Mouse (Mus musculus) left cerebral cortex, postnatal 25 days (tissue): Measurements from ENCODE around the gene Strn. TPM values are rescaled to one million over a fixed set of nuclear protein-coding genes. Genes with fewer than 3 reads are reported as not detected.

Source experiments
- DNase-seq, 2 experiments: peaks; one replicate each; pipeline ENCODE4 v3.0.0; 2022; ENCODE audit warnings: low spot score in 2 of 2, mixed read lengths in 1 of 2
- intact Hi-C: fragments of 180-260 bp; cut with DNase I; formaldehyde crosslinking; loops from one replicate; pipeline ENCODE4 v1.15.1; 2025
- total RNA-seq, 2 experiments: library from RNA; stranded (reverse); gene quantifications; 2 replicates each; pipeline ENCODE4 v1.2.3; 2021

Gene Strn
- total RNA-seq, result 10 to 100 TPM; 62.9 to 87.9 TPM

- no peak for DNase-seq
- intact Hi-C loops, result loop anchor here (2.0 to 5.0 kb wide), 2 partner anchors 60 to 135 kb away; no protein-coding TSS in a partner anchor
These were observed at the start of gene Strn for GRCm38 (mm10) chr17:78737096-78737495. TSS of gene Strn (minus strand) at chr17:78737196.

GRCm38 (mm10) chr17:78778765-78779164 lies 41.8 kb upstream of the Strn start:
- no peak for DNase-seq
- intact Hi-C loops, result no loop called here

GRCm38 (mm10) chr17:78772317-78772716 lies 35.3 kb upstream of the Strn start:
- no peak for DNase-seq

GRCm38 (mm10) chr17:78770932-78771331 lies 33.9 kb upstream of the Strn start:
- intact Hi-C loops, result no loop called here
- DNase-seq, result no peak

More at GRCm38 (mm10) chr17:78772317-78772716, 35.3 kb upstream of the Strn start:
- intact Hi-C loops, result no loop called here

GRCm38 (mm10) chr17:78769341-78769740 lies 32.3 kb upstream of the Strn start:
- no peak for DNase-seq
- intact Hi-C loops, result no loop called here

- intact Hi-C loops, result no loop called here
- no peak for DNase-seq
These were observed 31.9 kb upstream of the Strn start for GRCm38 (mm10) chr17:78768937-78769336.

- intact Hi-C loops, result no loop called here
- peak in 1 of 2 experiments; percentile 32 for DNase-seq
These were observed 30.6 kb upstream of the Strn start for GRCm38 (mm10) chr17:78767546-78767945.

- intact Hi-C loops, result no loop called here
These were observed 29.1 kb upstream of the Strn start for GRCm38 (mm10) chr17:78766084-78766483.

GRCm38 (mm10) chr17:78763272-78763671 lies 26.3 kb upstream of the Strn start:
- no peak for DNase-seq
- intact Hi-C loops, result no loop called here

More at GRCm38 (mm10) chr17:78766084-78766483, 29.1 kb upstream of the Strn start:
- no peak for DNase-seq

GRCm38 (mm10) chr17:78752938-78753655 lies 16.1 kb upstream of the Strn start:
- DNase-seq, result peak in 1 of 2 experiments; percentile 11
- intact Hi-C loops, result no loop called here

GRCm38 (mm10) chr17:78752064-78752463 lies 15.1 kb upstream of the Strn start:
- no peak for DNase-seq
- intact Hi-C loops, result no loop called here

- intact Hi-C loops, result no loop called here
- no peak for DNase-seq
These were observed 11.4 kb upstream of the Strn start for GRCm38 (mm10) chr17:78748440-78748839.

GRCm38 (mm10) chr17:78738416-78738815 lies 1.4 kb upstream of the Strn start:
- intact Hi-C loops, result loop anchor here (5.0 kb wide), 1 partner anchor 136 kb away; no protein-coding TSS in a partner anchor
- peak in 1 of 2 experiments; percentile 22 for DNase-seq

GRCm38 (mm10) chr17:78737771-78738170 lies 775 bp upstream of the Strn start:
- intact Hi-C loops, result loop anchor here (2.0 to 5.0 kb wide), 2 partner anchors 61 to 135 kb away; no protein-coding TSS in a partner anchor
- DNase-seq, result no peak

GRCm38 (mm10) chr17:78736473-78736988 lies 465 bp downstream of the Strn start:
- intact Hi-C loops, result loop anchor here (2.0 to 5.0 kb wide), 2 partner anchors 60 to 134 kb away; no protein-coding TSS in a partner anchor
- DNase-seq, result peak; percentile 99

- intact Hi-C loops, result loop anchor here (2.0 to 5.0 kb wide), 2 partner anchors 59 to 134 kb away; no protein-coding TSS in a partner anchor
- peak in 1 of 2 experiments; percentile 23 for DNase-seq
These were observed 1.1 kb downstream of the Strn start for GRCm38 (mm10) chr17:78735731-78736472.

- no peak for DNase-seq
- intact Hi-C loops, result loop anchor here (5.0 kb wide), 1 partner anchor 133 kb away; no protein-coding TSS in a partner anchor
These were observed 2.2 kb downstream of the Strn start for GRCm38 (mm10) chr17:78734806-78735205.

- intact Hi-C loops, result no loop called here
- no peak for DNase-seq
These were observed 4.9 kb downstream of the Strn start for GRCm38 (mm10) chr17:78732056-78732455.

GRCm38 (mm10) chr17:78726746-78727449 lies 10.1 kb downstream of the Strn start:
- intact Hi-C loops, result no loop called here
- no peak for DNase-seq
